Mouse (Mus musculus) embryonic facial prominence, embryonic 15.5 days (tissue): ENCODE measurements around the gene Gm15262. TPM values are rescaled to one million over a fixed set of nuclear protein-coding genes. Genes with fewer than 3 reads are reported as not detected.
"Not testable (repeated sequence)": the region's sequence is repeated elsewhere in the genome, so short reads cannot be mapped to it uniquely, and the experiment has no call there.

ENCODE experiments used
- ATAC-seq: fragments of 200-750 bp; cut with Nextera tagmentation; 2 replicates; pipeline ENCODE4 v1.8.0; 2017; ENCODE audit warnings: low read depth, moderate TSS enrichment; ENCODE audit not compliant: insufficient number of reproducible peaks, low FRiP score, low TSS enrichment
- H3K27ac ChIP-seq: fragments of 300-500 bp; sonication (generic); replicated peaks from 2 replicates; pipeline ENCODE4 v1.5.1; 2015; ENCODE audit warnings: mild to moderate bottlenecking, inconsistent platforms
- H3K27me3 ChIP-seq: fragments of 300-500 bp; sonication (generic); 2 replicates; pipeline ENCODE4 v1.6.1; 2015; ENCODE audit warnings: inconsistent platforms
- H3K36me3 ChIP-seq: fragments of 300-500 bp; sonication (generic); 2 replicates; pipeline ENCODE4 v1.6.1; 2015; ENCODE audit warnings: mild to moderate bottlenecking, inconsistent platforms
- H3K4me1 ChIP-seq: fragments of 300-500 bp; sonication (generic); 2 replicates; pipeline ENCODE4 v1.6.1; 2015; ENCODE audit warnings: inconsistent platforms
- H3K4me2 ChIP-seq: fragments of 300-500 bp; sonication (generic); replicated peaks from 2 replicates; pipeline ENCODE4 v1.6.1; 2015; ENCODE audit warnings: mild to moderate bottlenecking, inconsistent platforms
- H3K4me3 ChIP-seq: fragments of 300-500 bp; sonication (generic); replicated peaks from 2 replicates; pipeline ENCODE4 v1.5.1; 2015; ENCODE audit warnings: mild to moderate bottlenecking, inconsistent platforms
- H3K9ac ChIP-seq: fragments of 300-500 bp; sonication (generic); 2 replicates; pipeline ENCODE4 v1.6.1; 2015; ENCODE audit warnings: inconsistent platforms
- H3K9me3 ChIP-seq: fragments of 300-500 bp; sonication (generic); replicated peaks from 2 replicates; pipeline ENCODE4 v1.6.1; 2016; ENCODE audit warnings: inconsistent platforms
- WGBS: fragments of 180-500 bp; shearing (Covaris S2); methylation state at CpG from one replicate; pipeline ENCODE4 v1.1.7; 2015; 5-methylcytosine and 5-hydroxymethylcytosine counted together
- polyA plus RNA-seq: library from polyadenylated mRNA; unstranded; fragments of >200 nt; fragmentation: Nextera tagmentation; extraction: Ambion mirVana; gene quantifications from 2 replicates; pipeline ENCODE4 v1.2.1, GENCODE M21; 2015

Gm15262 gene
- not detected in 2 replicates for polyA plus RNA-seq

DNA sequence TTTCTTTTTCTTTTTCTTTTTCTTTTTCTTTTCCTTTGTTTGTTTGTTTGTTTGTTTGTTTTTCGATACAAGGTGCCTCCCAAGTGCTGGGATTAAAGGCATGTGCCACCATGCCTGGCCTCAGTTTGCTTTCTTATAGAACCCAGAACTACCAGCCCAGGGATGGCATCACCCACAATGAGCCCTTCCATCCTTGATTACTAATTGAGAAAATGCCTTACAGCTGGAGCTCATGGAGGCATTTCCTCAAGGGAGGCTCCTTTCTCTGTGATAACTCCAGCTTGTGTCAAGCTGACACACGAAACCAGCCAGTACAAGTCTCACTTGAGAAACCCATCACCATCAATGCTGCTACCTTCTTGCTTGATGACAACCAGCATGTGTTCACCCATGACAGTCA, at the start of gene Gm15262:
Gm15262 (plus strand) TSS at position 301 of the 400 bp plus-strand sequence.
- not testable (repeated sequence) for H3K9me3 ChIP-seq, H3K4me3 ChIP-seq, ATAC-seq, H3K36me3 ChIP-seq, H3K4me2 ChIP-seq, H3K27me3 ChIP-seq, H3K27ac ChIP-seq, H3K4me1 ChIP-seq, H3K9ac ChIP-seq
- WGBS, result 61% methylated on average over 2 of the region's 2 CpGs

DNA sequence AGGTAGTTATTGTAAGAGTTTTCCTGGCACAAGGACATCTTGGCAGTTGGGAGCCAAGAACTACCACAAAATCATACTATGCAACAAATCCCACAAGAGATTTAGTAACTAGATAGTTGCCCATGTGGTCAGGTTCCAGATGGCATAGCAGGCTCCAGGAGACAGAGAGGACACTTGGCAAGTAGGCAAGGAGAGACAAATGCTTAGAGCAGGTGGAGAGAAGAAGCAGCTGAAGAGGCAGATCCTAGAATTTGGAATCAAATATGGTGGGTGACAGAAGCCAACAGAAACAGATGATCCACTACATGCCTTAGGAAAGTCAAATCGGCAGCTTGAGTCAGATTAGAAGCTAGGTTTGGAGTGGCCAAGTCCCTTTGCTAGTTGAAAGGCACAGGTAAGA, 20.9 kb downstream of the Gm15262 start:
- ATAC-seq, result no peak

DNA sequence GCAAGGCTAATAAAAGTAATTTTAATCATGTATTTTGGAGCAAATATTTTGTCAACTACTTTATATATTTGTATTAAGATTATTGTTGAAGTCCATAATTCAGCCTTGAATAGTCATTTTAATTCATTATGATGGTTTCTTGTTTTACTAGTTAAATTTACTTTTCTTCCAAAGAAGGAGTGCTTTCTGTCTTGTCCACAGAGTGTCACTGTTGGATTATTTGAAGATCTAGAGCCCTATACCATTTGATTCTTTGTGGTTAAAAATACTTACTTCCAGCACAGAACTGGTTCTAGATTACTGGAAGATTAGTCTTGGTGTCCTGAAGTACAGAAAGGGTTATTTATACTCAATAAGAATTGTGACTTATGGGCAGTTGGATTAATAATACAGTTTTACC, 29.2 kb downstream of the Gm15262 start:
- Histone ChIP-seq H3K36me3 (no peaks in the 10 kb centered on the region), H3K4me2 (no peak overlapping the region)

More for the DNA sequence above, 20.9 kb downstream of the Gm15262 start:
- Histone ChIP-seq H3K9me3 (no peaks in the 10 kb centered on the region), H3K27ac (no peak overlapping the region), H3K9ac (no peak overlapping the region), H3K4me1 (no peaks in the 10 kb centered on the region), H3K4me2 (no peak overlapping the region), H3K36me3 (no peaks in the 10 kb centered on the region), H3K4me3 (no peak overlapping the region), H3K27me3 (no peaks in the 10 kb centered on the region; the same call in none of the 2 replicates)
- WGBS, result 90% methylated on average over 1 of the region's 1 CpGs

DNA sequence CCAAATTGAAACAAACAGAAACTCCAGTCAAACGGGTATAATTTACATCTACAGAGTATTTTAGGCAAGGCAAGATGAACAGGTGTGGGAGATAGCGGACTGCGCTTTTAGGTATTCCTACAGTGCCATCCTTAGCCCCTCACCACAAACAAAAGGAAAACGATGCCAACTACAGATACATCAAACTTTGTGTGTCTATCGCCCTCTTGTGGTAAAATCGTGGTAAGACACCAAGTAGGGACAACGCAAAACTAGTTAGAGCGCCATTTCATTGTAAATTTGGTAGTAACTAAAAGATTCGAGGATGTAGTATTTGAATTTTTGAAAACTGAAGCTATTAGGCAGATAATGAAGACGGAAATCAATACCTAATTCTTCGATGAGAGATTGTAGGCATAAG, 83.7 kb downstream of the Gm15262 start:
- H3K4me1 ChIP-seq, result no peaks in the 10 kb centered on the region
- no peaks in the 10 kb centered on the region for H3K9me3 ChIP-seq
- WGBS, result 40% methylated on average over 11 of the region's 11 CpGs
- no peak for ATAC-seq
- no peak overlapping the region for H3K9ac ChIP-seq
- no peaks in the 10 kb centered on the region; the same call in 1 of the 2 replicates for H3K27me3 ChIP-seq
- H3K4me3 ChIP-seq, result no peak overlapping the region
- H3K36me3 ChIP-seq, result no peaks in the 10 kb centered on the region
- H3K4me2 ChIP-seq, result no peak overlapping the region
- H3K27ac ChIP-seq, result no peak overlapping the region

More for the DNA sequence above, 29.2 kb downstream of the Gm15262 start:
- no peak for ATAC-seq
- no peak overlapping the region for H3K9ac ChIP-seq
- H3K9me3 ChIP-seq, result no peaks in the 10 kb centered on the region
- no peak overlapping the region for H3K4me3 ChIP-seq
- no peaks in the 10 kb centered on the region for H3K27me3 ChIP-seq
- H3K4me1 ChIP-seq, result no peaks in the 10 kb centered on the region
- H3K27ac ChIP-seq, result no peak overlapping the region

DNA sequence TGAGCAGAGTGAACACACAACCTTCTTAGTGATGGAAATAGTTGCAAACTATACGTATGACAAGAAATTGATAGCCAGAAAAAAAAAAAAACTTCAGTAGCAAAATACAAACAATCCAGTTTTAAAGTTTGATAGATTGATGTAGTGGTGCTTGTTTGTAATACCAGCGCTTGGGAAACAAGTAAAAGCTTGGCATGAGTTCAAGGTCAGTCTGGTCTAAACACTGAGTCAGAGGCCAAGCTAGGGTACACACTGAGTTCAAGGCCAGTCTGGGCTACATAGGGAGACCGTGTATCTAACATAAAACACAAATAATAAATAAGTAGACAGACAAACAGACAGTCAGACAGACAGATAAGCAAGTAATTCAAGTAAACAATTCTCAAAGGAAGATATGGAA, 84.2 kb downstream of the Gm15262 start:
- H3K36me3 ChIP-seq, result no peaks in the 10 kb centered on the region
- H3K4me1 ChIP-seq, result no peaks in the 10 kb centered on the region
- 56% methylated on average over 3 of the region's 3 CpGs for WGBS
- H3K4me3 ChIP-seq, result no peak overlapping the region
- H3K9me3 ChIP-seq, result no peaks in the 10 kb centered on the region
- H3K27ac ChIP-seq, result no peak overlapping the region
- no peak overlapping the region for H3K9ac ChIP-seq
- H3K4me2 ChIP-seq, result no peak overlapping the region
- no peak for ATAC-seq
- H3K27me3 ChIP-seq, result no peaks in the 10 kb centered on the region; the same call in 1 of the 2 replicates

DNA sequence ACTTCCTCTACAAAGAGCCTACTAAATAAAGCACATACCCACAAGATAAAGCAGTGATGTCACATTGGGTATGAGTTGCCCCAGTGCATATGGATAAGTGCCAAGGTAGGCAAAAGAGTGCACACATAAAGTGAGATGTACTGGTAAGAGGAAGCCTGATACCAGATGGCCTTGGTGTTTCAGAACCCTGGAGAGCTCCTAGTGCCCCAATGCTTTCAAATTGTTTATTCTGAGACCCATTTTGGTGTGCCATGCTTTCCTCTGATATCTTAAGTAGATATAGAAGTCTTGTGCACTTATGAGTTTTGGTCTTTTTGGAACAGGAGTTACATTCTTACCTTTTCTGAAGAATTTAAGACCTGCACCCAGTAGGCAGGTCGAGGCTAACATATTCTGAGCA, 88.3 kb downstream of the Gm15262 start:
- no peak overlapping the region for H3K4me2 ChIP-seq
- WGBS, result 56% methylated on average over 1 of the region's 1 CpGs
- H3K9me3 ChIP-seq, result no peaks in the 10 kb centered on the region
- no peak overlapping the region for H3K27ac ChIP-seq
- H3K4me1 ChIP-seq, result no peaks in the 10 kb centered on the region
- H3K4me3 ChIP-seq, result no peak overlapping the region
- no peaks in the 10 kb centered on the region for H3K36me3 ChIP-seq
- H3K27me3 ChIP-seq, result peaks cover 5% of the 10 kb centered on the region; the same call in 1 of the 2 replicates
- ATAC-seq, result no peak
- no peak overlapping the region for H3K9ac ChIP-seq

DNA sequence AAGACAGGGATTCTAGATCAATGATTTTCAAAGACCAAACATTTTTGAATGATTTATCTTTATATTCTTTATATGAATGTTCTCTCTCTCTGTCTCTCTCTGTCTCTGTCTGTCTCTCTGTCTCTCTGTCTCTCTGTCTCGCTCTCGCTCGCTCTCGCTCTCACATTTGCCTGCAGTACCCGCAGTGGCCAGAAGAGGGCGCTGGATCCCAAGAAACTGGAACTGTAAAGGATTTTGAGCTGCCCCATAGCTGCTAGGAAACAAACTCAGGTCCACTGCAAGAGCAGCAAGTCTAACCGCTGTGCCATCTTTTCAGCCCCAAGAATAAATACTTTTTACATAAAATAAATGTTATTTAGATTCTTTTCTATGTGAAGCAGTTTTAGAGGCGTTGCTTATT, 98.5 kb downstream of the Gm15262 start:
- H3K27ac ChIP-seq, result no peak overlapping the region
- no peaks in the 10 kb centered on the region for H3K9me3 ChIP-seq
- no peaks in the 10 kb centered on the region for H3K4me1 ChIP-seq
- no peak for ATAC-seq
- H3K9ac ChIP-seq, result no peak overlapping the region
- H3K4me2 ChIP-seq, result no peak overlapping the region
- no peak overlapping the region for H3K4me3 ChIP-seq
- H3K27me3 ChIP-seq, result no peaks in the 10 kb centered on the region
- no peaks in the 10 kb centered on the region for H3K36me3 ChIP-seq
- WGBS, result 31% methylated on average over 8 of the region's 8 CpGs

DNA sequence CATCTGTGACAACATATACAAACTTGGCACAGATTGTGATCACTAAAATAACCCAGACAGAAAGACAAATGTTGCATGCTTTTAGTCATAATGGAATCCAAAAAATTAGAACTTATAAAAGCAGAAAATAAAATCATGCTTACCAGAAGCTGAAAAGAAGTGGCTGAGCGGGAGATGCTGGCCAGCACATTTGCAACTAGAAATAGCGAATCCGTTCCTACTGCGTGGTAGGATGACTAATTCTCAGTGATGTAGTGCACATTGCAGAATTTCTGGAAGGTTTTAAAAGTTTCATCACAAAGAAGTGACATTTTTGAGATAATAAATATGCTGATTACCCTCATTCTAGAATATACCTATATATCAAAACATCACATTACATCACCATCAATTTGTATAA, 100.7 kb downstream of the Gm15262 start:
- H3K4me2 ChIP-seq, result no peak overlapping the region
- H3K27me3 ChIP-seq, result no peaks in the 10 kb centered on the region
- no peaks in the 10 kb centered on the region for H3K4me1 ChIP-seq
- ATAC-seq, result no peak
- no peak overlapping the region for H3K27ac ChIP-seq
- H3K4me3 ChIP-seq, result no peak overlapping the region
- no peak overlapping the region for H3K9ac ChIP-seq
- H3K9me3 ChIP-seq, result no peaks in the 10 kb centered on the region
- 86% methylated on average over 4 of the region's 4 CpGs for WGBS
- no peaks in the 10 kb centered on the region for H3K36me3 ChIP-seq

DNA sequence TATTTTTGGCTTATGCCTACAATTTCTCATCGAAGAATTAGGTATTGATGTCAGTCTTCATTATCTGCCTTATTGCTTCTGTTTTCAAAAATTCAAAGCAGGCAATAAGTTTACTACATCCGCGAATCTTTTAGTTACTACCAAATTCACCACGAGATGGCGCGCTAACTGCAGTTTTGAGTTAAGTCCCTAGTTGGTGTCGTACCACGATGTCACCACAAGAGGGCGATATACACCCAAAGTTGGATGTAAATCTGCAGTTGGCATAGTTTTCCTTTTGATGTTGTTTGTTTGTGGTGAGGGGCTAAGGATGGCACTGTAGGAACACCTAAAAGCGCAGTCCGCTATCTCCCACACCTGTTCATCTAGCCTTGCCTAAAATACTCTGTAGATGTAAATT, 111.9 kb downstream of the Gm15262 start:
- no peaks in the 10 kb centered on the region for H3K36me3 ChIP-seq
- no peaks in the 10 kb centered on the region for H3K4me1 ChIP-seq
- H3K9ac ChIP-seq, result no peak overlapping the region
- no peak overlapping the region for H3K4me3 ChIP-seq
- no peak overlapping the region for H3K27ac ChIP-seq
- WGBS, result 25% methylated on average over 11 of the region's 11 CpGs
- ATAC-seq, result no peak
- no peak overlapping the region for H3K4me2 ChIP-seq
- 0 out of 2 replicates have a peak, but pooled peaks cover 4% of the 10 kb centered on the region for H3K27me3 ChIP-seq
- no peaks in the 10 kb centered on the region for H3K9me3 ChIP-seq

DNA sequence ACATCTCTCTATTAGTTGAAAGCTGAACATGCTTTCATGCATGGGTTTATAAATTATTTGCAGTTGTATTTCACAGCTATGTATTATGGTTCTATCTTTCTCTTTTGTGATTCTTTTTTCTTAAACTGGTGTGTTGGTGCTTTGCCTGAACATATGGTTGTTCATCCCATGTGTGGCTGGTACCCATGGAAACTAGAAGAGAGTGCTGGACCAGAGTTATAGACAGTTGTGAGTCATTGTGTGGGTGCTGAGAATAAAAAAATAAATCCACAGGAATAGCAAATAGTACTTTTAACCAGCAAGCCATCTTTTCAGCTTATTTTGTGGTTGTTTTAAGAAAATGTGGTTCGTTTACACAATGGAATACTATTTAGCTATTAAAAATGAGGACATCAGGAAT, 123.9 kb downstream of the Gm15262 start:
- no peak overlapping the region for H3K4me2 ChIP-seq
- H3K36me3 ChIP-seq, result no peaks in the 10 kb centered on the region
- no peak overlapping the region for H3K4me3 ChIP-seq
- H3K4me1 ChIP-seq, result no peaks in the 10 kb centered on the region
- H3K9me3 ChIP-seq, result no peaks in the 10 kb centered on the region
- WGBS, result 86% methylated on average over 1 of the region's 1 CpGs
- H3K27ac ChIP-seq, result no peak overlapping the region
- H3K9ac ChIP-seq, result no peak overlapping the region
- H3K27me3 ChIP-seq, result 0 out of 2 replicates have a peak, but pooled peaks cover 5% of the 10 kb centered on the region
- ATAC-seq, result no peak
